Mouse (Mus musculus): ENCODE measurements at regions not wholly inside any gene's neighbourhood (a gene's known extent, or its start where the extent isn't known, plus 50 kb on each side); places are given as distances from the start of the nearest gene placed in this dataset.

DNA sequence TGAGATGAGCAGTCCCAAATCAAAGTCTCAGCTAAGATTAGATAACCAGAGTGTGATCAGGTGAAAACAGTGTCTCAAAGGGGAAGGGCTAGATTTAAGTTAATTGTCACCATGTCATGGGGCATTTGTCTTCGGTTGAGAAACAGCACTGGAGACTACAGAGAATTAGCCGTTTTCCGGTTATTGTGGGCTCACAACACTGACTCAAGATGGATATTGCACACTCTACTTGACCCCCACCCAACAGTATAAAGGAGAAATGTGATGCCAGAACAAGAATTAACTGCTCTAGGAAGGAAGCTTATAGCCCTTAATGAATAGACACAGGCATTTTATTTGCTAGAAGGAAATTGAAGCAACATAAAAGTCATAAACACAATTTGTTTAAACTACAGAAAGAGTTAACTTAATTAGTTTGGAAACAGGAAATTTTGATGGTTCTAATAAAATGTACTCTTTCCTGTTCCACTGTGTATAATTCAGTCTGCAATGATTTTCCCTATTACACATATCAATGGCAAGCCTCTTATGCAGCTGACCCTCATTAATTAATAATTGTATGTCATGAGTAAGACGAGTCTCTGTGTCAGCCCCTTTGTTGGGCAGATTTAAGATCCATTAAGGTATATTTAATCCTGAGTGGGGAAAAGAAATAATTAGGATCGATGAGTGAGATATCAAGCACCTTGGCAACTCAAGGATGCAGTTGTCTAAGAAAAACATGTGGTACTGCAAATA, 277.4 kb upstream of the Tmeff2 start:
- TF ChIP-seq EP300 (IDR thresholded peaks at IDR 0.05; ENCODE audit: low read depth) (no peak), CTCF (IDR thresholded peaks at IDR 0.05; ENCODE audit: low read depth) (no peak)

Measured in liver, embryonic 14.5 days (tissue).